ENCODE assay signal across 24 mouse cellular contexts in genomic region chr9:107910025-107910769, GRCm38 (mm10). TPM values are rescaled to one million over a fixed set of nuclear protein-coding genes. Genes with fewer than 3 reads are reported as not detected.
DNase-seq lines count a peak whose midpoint lies in the region; ATAC-seq and TF ChIP-seq lines count a peak whose summit lies in the region.
"Had no signal": no experiment of that assay in that cellular context is flagged by ENCODE, and none has a peak within 500 bp of the region (broad histone marks: within the 10 kb centered on the region; RNA-seq: fewer than 3 reads in every experiment).

No protein-coding gene starts in this region.

- peak overlapping the region; percentile 67 for H3K4me2 ChIP-seq in lung, embryonic 14.5 days
- peak overlapping the region; percentile 81 for H3K4me2 ChIP-seq in intestine, embryonic 15.5 days (replicated peaks)
- peak overlapping the region; percentile 76 for H3K4me2 ChIP-seq in stomach, embryonic 16.5 days (ENCODE audit: low read depth, low read length)
- H3K4me2 ChIP-seq in forebrain, embryonic 11.5 days (ENCODE audit: low read depth, low read length, severe bottlenecking) = no peak overlapping the region
- H3K4me2 ChIP-seq: hindbrain, embryonic 12.5 days; liver, embryonic 12.5 days had no signal

- no peak for ATAC-seq in lung, embryonic 14.5 days (ENCODE audit: insufficient read depth)
- peak; percentile 62 for ATAC-seq in intestine, embryonic 15.5 days
- peak; percentile 76 for ATAC-seq in stomach, embryonic 16.5 days (ENCODE audit: insufficient read depth, low FRiP score)
- ATAC-seq in forebrain, embryonic 11.5 days (replicated peaks; ENCODE audit: low FRiP score) = no peak
- ATAC-seq: liver, embryonic 12.5 days; midbrain, embryonic 16.5 days had no signal

- H3K27ac ChIP-seq in heart, embryonic 10.5 days = peak overlapping the region; percentile 36; the same call in 1 of the 2 replicates
- no peak overlapping the region for H3K27ac ChIP-seq in lung, embryonic 14.5 days (ENCODE audit: low read depth)
- H3K27ac ChIP-seq in intestine, embryonic 15.5 days = peak overlapping the region; percentile 71
- peak overlapping the region; percentile 95 for H3K27ac ChIP-seq in stomach, embryonic 16.5 days (ENCODE audit: low read length)
- H3K27ac ChIP-seq in forebrain, embryonic 11.5 days (ENCODE audit: low read depth, low read length) = no peak overlapping the region
- H3K27ac ChIP-seq: hindbrain, embryonic 12.5 days; kidney, postnatal 0 days; layer of hippocampus, adult 2 months; liver, embryonic 12.5 days had no signal

- H3K9ac ChIP-seq in lung, embryonic 14.5 days = no peak overlapping the region
- H3K9ac ChIP-seq in intestine, embryonic 15.5 days = peak overlapping the region; percentile 2; the same call in 1 of the 2 replicates
- H3K9ac ChIP-seq in stomach, embryonic 16.5 days (ENCODE audit: low read length) = peak overlapping the region; percentile 82
- H3K9ac ChIP-seq in forebrain, embryonic 11.5 days (ENCODE audit: low read length) = no peak overlapping the region
- H3K9ac ChIP-seq: hindbrain, embryonic 12.5 days; liver, embryonic 12.5 days had no signal

- no peak for DNase-seq in heart, embryonic 10.5 days (ENCODE audit: low spot score)
- DNase-seq in heart, postnatal 25 days (ENCODE audit: low spot score) = no peak
- no peak for DNase-seq in lung, embryonic 14.5 days
- DNase-seq in lung, postnatal 14 days = no peak
- no peak for DNase-seq in layer of hippocampus, adult 9-11 months
- DNase-seq in forebrain, embryonic 11.5 days (ENCODE audit: low spot score) = no peak
- DNase-seq: adrenal gland, adult 2 months; cerebellum, adult 11 months; cerebellum, postnatal 14 days; kidney, adult 11 months; left cerebral cortex, postnatal 4 days; thymus, postnatal 14 days had no signal

- TF ChIP-seq CTCF in lung, embryonic 14.5 days (IDR thresholded peaks at IDR 0.05; ENCODE audit: low read depth) = no peak

- H3K4me1 ChIP-seq in heart, embryonic 10.5 days = peaks cover 42% of the 10 kb centered on the region
- H3K4me1 ChIP-seq in lung, embryonic 14.5 days (ENCODE audit: insufficient read depth) = peaks cover 24% of the 10 kb centered on the region
- peaks cover 35% of the 10 kb centered on the region for H3K4me1 ChIP-seq in intestine, embryonic 15.5 days (replicated peaks)
- H3K4me1 ChIP-seq in stomach, embryonic 16.5 days (ENCODE audit: control insufficient read depth, insufficient read depth, low read length) = peaks cover 37% of the 10 kb centered on the region
- H3K4me1 ChIP-seq in forebrain, embryonic 11.5 days (replicated peaks; ENCODE audit: control insufficient read depth, insufficient read depth, low read length) = peaks cover 13% of the 10 kb centered on the region

- intact Hi-C loops in heart, postnatal 25 days (cut with DNase I) = no loop called here

- WGBS in heart, embryonic 10.5 days = 76% methylated on average over 15 of the region's 15 CpGs
- WGBS in lung, embryonic 14.5 days = 76% methylated on average over 15 of the region's 15 CpGs
- 63% methylated on average over 15 of the region's 15 CpGs for whole genome bisulfite sequencing in intestine, embryonic 15.5 days
- 57% methylated on average over 15 of the region's 15 CpGs for WGBS in stomach, embryonic 16.5 days
- 90% methylated on average over 15 of the region's 15 CpGs for WGBS in forebrain, embryonic 11.5 days

- H3K9me3 ChIP-seq in heart, embryonic 10.5 days = no peaks in the 10 kb centered on the region
- no peaks in the 10 kb centered on the region for H3K9me3 ChIP-seq in lung, embryonic 14.5 days (ENCODE audit: low read depth, low read length)
- no peaks in the 10 kb centered on the region for H3K9me3 ChIP-seq in intestine, embryonic 15.5 days
- H3K9me3 ChIP-seq in stomach, embryonic 16.5 days (replicated peaks; ENCODE audit: control insufficient read depth, low read length) = no peaks in the 10 kb centered on the region
- no peaks in the 10 kb centered on the region for H3K9me3 ChIP-seq in forebrain, embryonic 11.5 days (ENCODE audit: control insufficient read depth, low read length)
- H3K9me3 ChIP-seq: hindbrain, embryonic 12.5 days; liver, embryonic 12.5 days had no signal

- H3K27me3 ChIP-seq in heart, embryonic 10.5 days (ENCODE audit: insufficient read depth, poor library complexity, severe bottlenecking) = peaks cover 21% of the 10 kb centered on the region; the same call in 1 of the 2 replicates
- H3K27me3 ChIP-seq in lung, embryonic 14.5 days (ENCODE audit: insufficient read depth, low read length) = no peaks in the 10 kb centered on the region
- no peaks in the 10 kb centered on the region for H3K27me3 ChIP-seq in intestine, embryonic 15.5 days (replicated peaks)
- H3K27me3 ChIP-seq in stomach, embryonic 16.5 days (ENCODE audit: control insufficient read depth, insufficient read depth, low read length) = no peaks in the 10 kb centered on the region
- no peaks in the 10 kb centered on the region; the same call in 1 of the 2 replicates for H3K27me3 ChIP-seq in forebrain, embryonic 11.5 days (ENCODE audit: control insufficient read depth, insufficient read depth, low read length)

- 0 out of 2 replicates have a peak, but pooled peaks cover under 1% of the 10 kb centered on the region for H3K36me3 ChIP-seq in heart, embryonic 10.5 days
- no peaks in the 10 kb centered on the region for H3K36me3 ChIP-seq in lung, embryonic 14.5 days (ENCODE audit: insufficient read depth)
- H3K36me3 ChIP-seq in intestine, embryonic 15.5 days = peaks cover 10% of the 10 kb centered on the region
- peaks cover 4% of the 10 kb centered on the region; the same call in 1 of the 2 replicates for H3K36me3 ChIP-seq in stomach, embryonic 16.5 days (ENCODE audit: control insufficient read depth, insufficient read depth, low read length)
- H3K36me3 ChIP-seq in forebrain, embryonic 11.5 days (ENCODE audit: control insufficient read depth, insufficient read depth, low read length) = no peaks in the 10 kb centered on the region
- H3K36me3 ChIP-seq: hindbrain, embryonic 12.5 days; liver, embryonic 12.5 days had no signal

- H3K4me3 ChIP-seq in heart, embryonic 10.5 days = no peak overlapping the region
- no peak overlapping the region for H3K4me3 ChIP-seq in lung, embryonic 14.5 days (ENCODE audit: low read depth, low read length)
- peak overlapping the region; percentile 53 for H3K4me3 ChIP-seq in intestine, embryonic 15.5 days (replicated peaks)
- peak overlapping the region; percentile 60 for H3K4me3 ChIP-seq in stomach, embryonic 16.5 days (replicated peaks; ENCODE audit: low read length)
- no peak overlapping the region for H3K4me3 ChIP-seq in forebrain, embryonic 11.5 days (ENCODE audit: low read depth, low read length)
- H3K4me3 ChIP-seq: hindbrain, embryonic 12.5 days; layer of hippocampus, adult 2 months; liver, embryonic 12.5 days had no signal

RNA-seq across cellular contexts. Expression of gene Mst1r, which starts 3.5 kb away (rescaled TPM):
- polyA plus RNA-seq in heart, embryonic 10.5 days (2016; fragmentation: Nextera tagmentation; extraction: Ambion mirVana) = 3.8 and 4.1 TPM in 2 replicates
- 1 to 10 TPM; 2.4 to 3.4 TPM for total RNA-seq in heart, postnatal 25 days (2021)
- 1.7 and 2.2 TPM in 2 replicates for polyA plus RNA-seq in lung, embryonic 14.5 days (2014; fragmentation: Nextera tagmentation; extraction: Ambion mirVana)
- 11.4 and 14.2 TPM in 2 replicates for polyA plus RNA-seq in intestine, embryonic 15.5 days (2015; fragmentation: Nextera tagmentation; extraction: Ambion mirVana)
- polyA plus RNA-seq in stomach, embryonic 16.5 days (2015; fragmentation: Nextera tagmentation; extraction: Ambion mirVana) = 15.8 and 17.9 TPM in 2 replicates
- 0.36 and 0.43 TPM in 2 replicates for polyA plus RNA-seq in forebrain, embryonic 11.5 days (2014; fragmentation: Nextera tagmentation; extraction: Ambion mirVana)

RNA-seq across cellular contexts. Expression of gene Actl11, which starts 18.1 kb away (rescaled TPM):
- not detected in 2 replicates for polyA plus RNA-seq in heart, embryonic 10.5 days (2016; fragmentation: Nextera tagmentation; extraction: Ambion mirVana)
- not detected for total RNA-seq in heart, postnatal 25 days (2021)
- not detected in 2 replicates for polyA plus RNA-seq in lung, embryonic 14.5 days (2014; fragmentation: Nextera tagmentation; extraction: Ambion mirVana)
- not detected in 2 replicates for polyA plus RNA-seq in intestine, embryonic 15.5 days (2015; fragmentation: Nextera tagmentation; extraction: Ambion mirVana)
- not detected in 2 replicates for polyA plus RNA-seq in stomach, embryonic 16.5 days (2015; fragmentation: Nextera tagmentation; extraction: Ambion mirVana)
- not detected in 2 replicates for polyA plus RNA-seq in forebrain, embryonic 11.5 days (2014; fragmentation: Nextera tagmentation; extraction: Ambion mirVana)
- total RNA-seq: adrenal gland, adult 2 months; gastrocnemius, adult 8-10 months; heart, adult 18-20 months; layer of hippocampus, adult 2 months; left cerebral cortex, adult 18-20 months; left cerebral cortex, postnatal 4 days; megakaryocyte, adult 5-6 weeks had no signal
- polyA plus RNA-seq: adrenal gland, adult 2 months; brain, embryonic 14.5 days; hindbrain, embryonic 12.5 days; kidney, postnatal 0 days; liver, embryonic 12.5 days; midbrain, embryonic 16.5 days had no signal

RNA-seq across cellular contexts. Expression of gene Mon1a, which starts 22.2 kb away (rescaled TPM):
- 10.7 and 10.8 TPM in 2 replicates for polyA plus RNA-seq in heart, embryonic 10.5 days (2016; fragmentation: Nextera tagmentation; extraction: Ambion mirVana)
- 10 to 100 TPM; 10.8 to 11.2 TPM for total RNA-seq in heart, postnatal 25 days (2021)
- polyA plus RNA-seq in lung, embryonic 14.5 days (2014; fragmentation: Nextera tagmentation; extraction: Ambion mirVana) = 11.9 and 13.0 TPM in 2 replicates
- 18.5 and 20.7 TPM in 2 replicates for polyA plus RNA-seq in intestine, embryonic 15.5 days (2015; fragmentation: Nextera tagmentation; extraction: Ambion mirVana)
- 23.2 and 26.7 TPM in 2 replicates for polyA plus RNA-seq in stomach, embryonic 16.5 days (2015; fragmentation: Nextera tagmentation; extraction: Ambion mirVana)
- 14.7 and 14.9 TPM in 2 replicates for polyA plus RNA-seq in forebrain, embryonic 11.5 days (2014; fragmentation: Nextera tagmentation; extraction: Ambion mirVana)

RNA-seq across cellular contexts. Expression of gene Camkv, which starts 25.3 kb away (rescaled TPM):
- 0.79 and 2.3 TPM in 2 replicates for polyA plus RNA-seq in heart, embryonic 10.5 days (2016; fragmentation: Nextera tagmentation; extraction: Ambion mirVana)
- not detected for total RNA-seq in heart, postnatal 25 days (2021)
- polyA plus RNA-seq in lung, embryonic 14.5 days (2014; fragmentation: Nextera tagmentation; extraction: Ambion mirVana) = 2.7 TPM in 2 replicates
- 1.9 and 2.2 TPM in 2 replicates for polyA plus RNA-seq in intestine, embryonic 15.5 days (2015; fragmentation: Nextera tagmentation; extraction: Ambion mirVana)
- 2.6 and 2.9 TPM in 2 replicates for polyA plus RNA-seq in stomach, embryonic 16.5 days (2015; fragmentation: Nextera tagmentation; extraction: Ambion mirVana)
- 7.4 and 8.0 TPM in 2 replicates for polyA plus RNA-seq in forebrain, embryonic 11.5 days (2014; fragmentation: Nextera tagmentation; extraction: Ambion mirVana)
- total RNA-seq: heart, adult 18-20 months had no signal

RNA-seq across cellular contexts. Expression of gene Rbm6, which starts 37.2 kb away (rescaled TPM):
- polyA plus RNA-seq in heart, embryonic 10.5 days (2016; fragmentation: Nextera tagmentation; extraction: Ambion mirVana) = 59.6 and 67.1 TPM in 2 replicates
- 10 to 100 TPM; 29.9 to 30.3 TPM for total RNA-seq in heart, postnatal 25 days (2021)
- 73.2 and 74.4 TPM in 2 replicates for polyA plus RNA-seq in lung, embryonic 14.5 days (2014; fragmentation: Nextera tagmentation; extraction: Ambion mirVana)
- 67.2 and 70.5 TPM in 2 replicates for polyA plus RNA-seq in intestine, embryonic 15.5 days (2015; fragmentation: Nextera tagmentation; extraction: Ambion mirVana)
- polyA plus RNA-seq in stomach, embryonic 16.5 days (2015; fragmentation: Nextera tagmentation; extraction: Ambion mirVana) = 63.7 and 71.2 TPM in 2 replicates
- polyA plus RNA-seq in forebrain, embryonic 11.5 days (2014; fragmentation: Nextera tagmentation; extraction: Ambion mirVana) = 112 and 119 TPM in 2 replicates

Comparison
In these comparisons a context has a peak if more than half of its experiments do, and no peak if none do; other contexts are left out.
1. H3K27ac ChIP-seq: peak in heart, embryonic 10.5 days (single experiment), intestine, embryonic 15.5 days (single experiment) and stomach, embryonic 16.5 days (single experiment); none in lung, embryonic 14.5 days (single experiment) and forebrain, embryonic 11.5 days (single experiment).
2. H3K4me3 ChIP-seq: peak in intestine, embryonic 15.5 days (single experiment) and stomach, embryonic 16.5 days (single experiment); none in heart, embryonic 10.5 days (single experiment), lung, embryonic 14.5 days (single experiment) and forebrain, embryonic 11.5 days (single experiment).
3. ATAC-seq: peak in intestine, embryonic 15.5 days (single experiment) and stomach, embryonic 16.5 days (single experiment); none in lung, embryonic 14.5 days (single experiment) and forebrain, embryonic 11.5 days (single experiment).
4. H3K9ac ChIP-seq: peak in intestine, embryonic 15.5 days (single experiment) and stomach, embryonic 16.5 days (single experiment); none in lung, embryonic 14.5 days (single experiment) and forebrain, embryonic 11.5 days (single experiment).